Mouse (Mus musculus): ENCODE data around the gene Kif26a. TPM values are rescaled to one million over a fixed set of nuclear protein-coding genes. Genes with fewer than 3 reads are reported as not detected.

The Kif26a gene
- polyA plus RNA-seq, 1 experiment, result 0.02 TPM

- H3K36me3 ChIP-seq (ENCODE audit: control insufficient read depth, insufficient read depth), result no peaks in the 10 kb centered on the region
- H3K4me2 ChIP-seq (ENCODE audit: low read depth), result no peak overlapping the region
- H3K4me3 ChIP-seq, result no peak overlapping the region
- no peaks in the 10 kb centered on the region for H3K79me2 ChIP-seq (ENCODE audit: control insufficient read depth, insufficient read depth)
- no peaks in the 10 kb centered on the region for H3K27me3 ChIP-seq (ENCODE audit: control insufficient read depth, insufficient read depth, insufficient read length)
- TF ChIP-seq CEBPB (IDR thresholded peaks at IDR 0.05; ENCODE audit: insufficient read depth, poor library complexity, severe bottlenecking) (no peak), TCF12 (IDR thresholded peaks at IDR 0.05; ENCODE audit: insufficient read depth, poor library complexity, severe bottlenecking) (no peak), REST (IDR thresholded peaks at IDR 0.05; ENCODE audit: insufficient read depth, insufficient read length) (no peak), POLR2A (IDR thresholded peaks at IDR 0.05; ENCODE audit: insufficient read length, low read depth) (no peak), POLR2AphosphoS2 (IDR thresholded peaks at IDR 0.05; ENCODE audit: insufficient read length, low read depth) (no peak), USF1 (IDR thresholded peaks at IDR 0.05; ENCODE audit: low read depth) (no peak), SRF (IDR thresholded peaks at IDR 0.05; ENCODE audit: control insufficient read depth, insufficient read length, low read depth) (no peak), MYOD1 (IDR thresholded peaks at IDR 0.05; ENCODE audit: control insufficient read depth in 1 of 3, insufficient read length in 2 of 3, low read depth in 2 of 3) (no peak), MYOG (IDR thresholded peaks at IDR 0.05; ENCODE audit: control insufficient read depth in 1 of 3, insufficient read depth in 1 of 3, insufficient read length in 2 of 3, low read depth in 2 of 3) (no peak), E2F4 (IDR thresholded peaks at IDR 0.05; ENCODE audit: insufficient read depth) (no peak), TCF3 (IDR thresholded peaks at IDR 0.05; ENCODE audit: insufficient read length, low read depth) (no peak), MAX (IDR thresholded peaks at IDR 0.05; ENCODE audit: low read depth) (no peak)
- H3ac ChIP-seq (ENCODE audit: control insufficient read depth, insufficient read length), result no peak overlapping the region
These were observed 80.2 kb downstream of the Kif26a start for GRCm38 (mm10) chr12:112226238-112226637.

- no peaks in the 10 kb centered on the region for H3K79me2 ChIP-seq (ENCODE audit: control insufficient read depth, insufficient read depth)
- no peak overlapping the region for H3K4me2 ChIP-seq (ENCODE audit: low read depth)
- no peak for TF ChIP-seq SRF (IDR thresholded peaks at IDR 0.05; ENCODE audit: control insufficient read depth, insufficient read length, low read depth)
- no peak for TF ChIP-seq CEBPB (IDR thresholded peaks at IDR 0.05; ENCODE audit: insufficient read depth, poor library complexity, severe bottlenecking)
- no peak for TF ChIP-seq MAX (IDR thresholded peaks at IDR 0.05; ENCODE audit: low read depth)
- no peak overlapping the region for H3ac ChIP-seq (ENCODE audit: control insufficient read depth, insufficient read length)
- no peaks in the 10 kb centered on the region for H3K36me3 ChIP-seq (ENCODE audit: control insufficient read depth, insufficient read depth)
- no peaks in the 10 kb centered on the region for H3K27me3 ChIP-seq (ENCODE audit: control insufficient read depth, insufficient read depth, insufficient read length)
- H3K4me3 ChIP-seq, result no peak overlapping the region
These were observed 80.6 kb downstream of the Kif26a start for GRCm38 (mm10) chr12:112226656-112227055.

- Histone ChIP-seq H3K4me3 (no peak overlapping the region), H3K4me2 (ENCODE audit: low read depth) (no peak overlapping the region), H3K36me3 (ENCODE audit: control insufficient read depth, insufficient read depth) (no peaks in the 10 kb centered on the region), H3ac (ENCODE audit: control insufficient read depth, insufficient read length) (no peak overlapping the region), H3K27me3 (ENCODE audit: control insufficient read depth, insufficient read depth, insufficient read length) (no peaks in the 10 kb centered on the region), H3K79me2 (ENCODE audit: control insufficient read depth, insufficient read depth) (no peaks in the 10 kb centered on the region)
- TF ChIP-seq SRF (IDR thresholded peaks at IDR 0.05; ENCODE audit: control insufficient read depth, insufficient read length, low read depth) (no peak), POLR2AphosphoS2 (IDR thresholded peaks at IDR 0.05; ENCODE audit: insufficient read length, low read depth) (no peak), CEBPB (IDR thresholded peaks at IDR 0.05; ENCODE audit: insufficient read depth, poor library complexity, severe bottlenecking) (no peak), MYOD1 (IDR thresholded peaks at IDR 0.05; ENCODE audit: control insufficient read depth in 1 of 3, insufficient read length in 2 of 3, low read depth in 2 of 3) (no peak)
These were observed 83.1 kb downstream of the Kif26a start for GRCm38 (mm10) chr12:112229084-112229483.

- H3K36me3 ChIP-seq (ENCODE audit: control insufficient read depth, insufficient read depth), result no peaks in the 10 kb centered on the region
- no peak overlapping the region for H3ac ChIP-seq (ENCODE audit: control insufficient read depth, insufficient read length)
- no peak overlapping the region for H3K4me2 ChIP-seq (ENCODE audit: low read depth)
- H3K79me2 ChIP-seq (ENCODE audit: control insufficient read depth, insufficient read depth), result no peaks in the 10 kb centered on the region
- H3K4me3 ChIP-seq, result no peak overlapping the region
- TF ChIP-seq MYOD1 (IDR thresholded peaks at IDR 0.05; ENCODE audit: control insufficient read depth in 1 of 3, insufficient read length in 2 of 3, low read depth in 2 of 3), result no peak
- no peak for TF ChIP-seq REST (IDR thresholded peaks at IDR 0.05; ENCODE audit: insufficient read depth, insufficient read length)
- no peak for TF ChIP-seq MYOG (IDR thresholded peaks at IDR 0.05; ENCODE audit: control insufficient read depth in 1 of 3, insufficient read depth in 1 of 3, insufficient read length in 2 of 3, low read depth in 2 of 3)
- no peak for TF ChIP-seq CEBPB (IDR thresholded peaks at IDR 0.05; ENCODE audit: insufficient read depth, poor library complexity, severe bottlenecking)
- TF ChIP-seq POLR2AphosphoS2 (IDR thresholded peaks at IDR 0.05; ENCODE audit: insufficient read length, low read depth), result no peak
- TF ChIP-seq E2F4 (IDR thresholded peaks at IDR 0.05; ENCODE audit: insufficient read depth), result no peak
- no peak for TF ChIP-seq SRF (IDR thresholded peaks at IDR 0.05; ENCODE audit: control insufficient read depth, insufficient read length, low read depth)
- no peak for TF ChIP-seq TCF3 (IDR thresholded peaks at IDR 0.05; ENCODE audit: insufficient read length, low read depth)
- no peak for TF ChIP-seq POLR2A (IDR thresholded peaks at IDR 0.05; ENCODE audit: insufficient read length, low read depth)
- TF ChIP-seq USF1 (IDR thresholded peaks at IDR 0.05; ENCODE audit: low read depth), result no peak
- TF ChIP-seq MAX (IDR thresholded peaks at IDR 0.05; ENCODE audit: low read depth), result no peak
- TF ChIP-seq TCF12 (IDR thresholded peaks at IDR 0.05; ENCODE audit: insufficient read depth, poor library complexity, severe bottlenecking), result no peak
- H3K27me3 ChIP-seq (ENCODE audit: control insufficient read depth, insufficient read depth, insufficient read length), result peaks cover 2% of the 10 kb centered on the region
These were observed 84.2 kb downstream of the Kif26a start for GRCm38 (mm10) chr12:112230196-112230595.

Other genes starting within 250 kb of the Kif26a start
- gene Ppp1r13b, start 238.1 kb upstream of the Kif26a start, polyA plus RNA-seq (2012; fragmentation: generic; extraction: Trizol), result 7.4 TPM
- 645 TPM for gene Atp5mpl, start 179.2 kb upstream of the Kif26a start, polyA plus RNA-seq (2012; fragmentation: generic; extraction: Trizol)
- gene Tdrd9, start 174.6 kb upstream of the Kif26a start, polyA plus RNA-seq (2012; fragmentation: generic; extraction: Trizol), result 1.7 TPM
- not detected for gene Rd3l, start 164.9 kb upstream of the Kif26a start, polyA plus RNA-seq (2012; fragmentation: generic; extraction: Trizol)
- gene Aspg, start 39.5 kb upstream of the Kif26a start, polyA plus RNA-seq (2012; fragmentation: generic; extraction: Trizol), result 0.04 TPM

Data from myocyte (in vitro differentiated cells).